Mouse (Mus musculus): Measurements from ENCODE around the gene Gm11634. TPM values are rescaled to one million over a fixed set of nuclear protein-coding genes. Genes with fewer than 3 reads are reported as not detected.

The Gm11634 gene
- polyA plus RNA-seq, 1 experiment, result not detected

GRCm38 (mm10) chr11:101618596-101618995, 19.5 kb upstream of the Gm11634 start:
- DNase-seq, result no peak
- H3K36me3 ChIP-seq (ENCODE audit: control insufficient read depth, insufficient read depth, low read length), result no peaks in the 10 kb centered on the region
- 81% methylated on average over 3 of the region's 3 CpGs for WGBS

GRCm38 (mm10) chr11:101617849-101618248, 18.8 kb upstream of the Gm11634 start:
- Histone ChIP-seq H3K27ac (ENCODE audit: insufficient read depth, low read depth, low read length) (no peak overlapping the region), H3K4me3 (ENCODE audit: insufficient read depth, low read depth, low read length) (no peak overlapping the region), H3K4me1 (ENCODE audit: control insufficient read depth, insufficient read depth, low read length) (no peaks in the 10 kb centered on the region), H3K36me3 (ENCODE audit: control insufficient read depth, insufficient read depth, low read length) (no peaks in the 10 kb centered on the region), H3K27me3 (replicated peaks; ENCODE audit: control insufficient read depth, insufficient read depth, low read length) (no peaks in the 10 kb centered on the region)
- WGBS, result 12% methylated on average over 8 of the region's 8 CpGs
- TF ChIP-seq CTCF (conservative IDR thresholded peaks at IDR 0.05; ENCODE audit: insufficient read depth, insufficient read length, low read depth, low read length), result no peak
- TF ChIP-seq POLR2A (IDR thresholded peaks at IDR 0.05; ENCODE audit: low read depth, low read length), result no peak
- DNase-seq, result peak; percentile 31

More at GRCm38 (mm10) chr11:101618596-101618995, 19.5 kb upstream of the Gm11634 start:
- TF ChIP-seq CTCF (conservative IDR thresholded peaks at IDR 0.05; ENCODE audit: insufficient read depth, insufficient read length, low read depth, low read length) (no peak), POLR2A (IDR thresholded peaks at IDR 0.05; ENCODE audit: low read depth, low read length) (no peak)
- no peak overlapping the region for H3K4me3 ChIP-seq (ENCODE audit: insufficient read depth, low read depth, low read length)
- H3K27me3 ChIP-seq (replicated peaks; ENCODE audit: control insufficient read depth, insufficient read depth, low read length), result no peaks in the 10 kb centered on the region
- H3K27ac ChIP-seq (ENCODE audit: insufficient read depth, low read depth, low read length), result no peak overlapping the region
- H3K4me1 ChIP-seq (ENCODE audit: control insufficient read depth, insufficient read depth, low read length), result no peaks in the 10 kb centered on the region

GRCm38 (mm10) chr11:101616948-101617767, 18.1 kb upstream of the Gm11634 start:
- no peak for DNase-seq
- WGBS, result 32% methylated on average over 18 of the region's 18 CpGs
- no peak for TF ChIP-seq CTCF (conservative IDR thresholded peaks at IDR 0.05; ENCODE audit: insufficient read depth, insufficient read length, low read depth, low read length)
- TF ChIP-seq POLR2A (IDR thresholded peaks at IDR 0.05; ENCODE audit: low read depth, low read length), result no peak

GRCm38 (mm10) chr11:101616104-101616503, 17.0 kb upstream of the Gm11634 start:
- no peak for DNase-seq
- H3K27ac ChIP-seq (ENCODE audit: insufficient read depth, low read depth, low read length), result no peak overlapping the region
- H3K4me1 ChIP-seq (ENCODE audit: control insufficient read depth, insufficient read depth, low read length), result no peaks in the 10 kb centered on the region
- WGBS, result 93% methylated on average over 8 of the region's 8 CpGs
- no peaks in the 10 kb centered on the region for H3K27me3 ChIP-seq (replicated peaks; ENCODE audit: control insufficient read depth, insufficient read depth, low read length)
- H3K4me3 ChIP-seq (ENCODE audit: insufficient read depth, low read depth, low read length), result no peak overlapping the region
- H3K36me3 ChIP-seq (ENCODE audit: control insufficient read depth, insufficient read depth, low read length), result no peaks in the 10 kb centered on the region
- no peak for TF ChIP-seq CTCF (conservative IDR thresholded peaks at IDR 0.05; ENCODE audit: insufficient read depth, insufficient read length, low read depth, low read length)
- TF ChIP-seq POLR2A (IDR thresholded peaks at IDR 0.05; ENCODE audit: low read depth, low read length), result no peak

More at GRCm38 (mm10) chr11:101616948-101617767, 18.1 kb upstream of the Gm11634 start:
- Histone ChIP-seq H3K36me3 (ENCODE audit: control insufficient read depth, insufficient read depth, low read length) (no peaks in the 10 kb centered on the region), H3K27me3 (replicated peaks; ENCODE audit: control insufficient read depth, insufficient read depth, low read length) (no peaks in the 10 kb centered on the region), H3K4me1 (ENCODE audit: control insufficient read depth, insufficient read depth, low read length) (no peaks in the 10 kb centered on the region), H3K4me3 (ENCODE audit: insufficient read depth, low read depth, low read length) (no peak overlapping the region), H3K27ac (ENCODE audit: insufficient read depth, low read depth, low read length) (no peak overlapping the region)

GRCm38 (mm10) chr11:101615380-101615779, 16.3 kb upstream of the Gm11634 start:
- WGBS, result 70% methylated on average over 6 of the region's 6 CpGs
- H3K36me3 ChIP-seq (ENCODE audit: control insufficient read depth, insufficient read depth, low read length), result no peaks in the 10 kb centered on the region
- H3K4me3 ChIP-seq (ENCODE audit: insufficient read depth, low read depth, low read length), result no peak overlapping the region
- H3K27me3 ChIP-seq (replicated peaks; ENCODE audit: control insufficient read depth, insufficient read depth, low read length), result no peaks in the 10 kb centered on the region
- no peaks in the 10 kb centered on the region for H3K4me1 ChIP-seq (ENCODE audit: control insufficient read depth, insufficient read depth, low read length)
- DNase-seq, result no peak
- TF ChIP-seq POLR2A (IDR thresholded peaks at IDR 0.05; ENCODE audit: low read depth, low read length) (no peak), CTCF (conservative IDR thresholded peaks at IDR 0.05; ENCODE audit: insufficient read depth, insufficient read length, low read depth, low read length) (no peak)
- no peak overlapping the region for H3K27ac ChIP-seq (ENCODE audit: insufficient read depth, low read depth, low read length)

GRCm38 (mm10) chr11:101614116-101614515, 15.1 kb upstream of the Gm11634 start:
- 80% methylated on average over 4 of the region's 4 CpGs for WGBS
- no peaks in the 10 kb centered on the region for H3K36me3 ChIP-seq (ENCODE audit: control insufficient read depth, insufficient read depth, low read length)

GRCm38 (mm10) chr11:101613596-101613995, 14.5 kb upstream of the Gm11634 start:
- no peaks in the 10 kb centered on the region for H3K27me3 ChIP-seq (replicated peaks; ENCODE audit: control insufficient read depth, insufficient read depth, low read length)
- H3K4me3 ChIP-seq (ENCODE audit: insufficient read depth, low read depth, low read length), result no peak overlapping the region
- H3K4me1 ChIP-seq (ENCODE audit: control insufficient read depth, insufficient read depth, low read length), result no peaks in the 10 kb centered on the region
- WGBS, result 67% methylated on average over 6 of the region's 6 CpGs
- H3K27ac ChIP-seq (ENCODE audit: insufficient read depth, low read depth, low read length), result no peak overlapping the region
- no peaks in the 10 kb centered on the region for H3K36me3 ChIP-seq (ENCODE audit: control insufficient read depth, insufficient read depth, low read length)
- DNase-seq, result no peak
- no peak for TF ChIP-seq POLR2A (IDR thresholded peaks at IDR 0.05; ENCODE audit: low read depth, low read length)

More at GRCm38 (mm10) chr11:101614116-101614515, 15.1 kb upstream of the Gm11634 start:
- no peaks in the 10 kb centered on the region for H3K4me1 ChIP-seq (ENCODE audit: control insufficient read depth, insufficient read depth, low read length)
- no peak overlapping the region for H3K4me3 ChIP-seq (ENCODE audit: insufficient read depth, low read depth, low read length)
- no peak for TF ChIP-seq POLR2A (IDR thresholded peaks at IDR 0.05; ENCODE audit: low read depth, low read length)
- no peak for TF ChIP-seq CTCF (conservative IDR thresholded peaks at IDR 0.05; ENCODE audit: insufficient read depth, insufficient read length, low read depth, low read length)
- DNase-seq, result no peak
- no peaks in the 10 kb centered on the region for H3K27me3 ChIP-seq (replicated peaks; ENCODE audit: control insufficient read depth, insufficient read depth, low read length)
- H3K27ac ChIP-seq (ENCODE audit: insufficient read depth, low read depth, low read length), result no peak overlapping the region
